Mouse (Mus musculus): ENCODE measurements at regions not wholly inside any gene's neighbourhood (a gene's known extent, or its start where the extent isn't known, plus 50 kb on each side); places are given as distances from the start of the nearest gene placed in this dataset.

DNA sequence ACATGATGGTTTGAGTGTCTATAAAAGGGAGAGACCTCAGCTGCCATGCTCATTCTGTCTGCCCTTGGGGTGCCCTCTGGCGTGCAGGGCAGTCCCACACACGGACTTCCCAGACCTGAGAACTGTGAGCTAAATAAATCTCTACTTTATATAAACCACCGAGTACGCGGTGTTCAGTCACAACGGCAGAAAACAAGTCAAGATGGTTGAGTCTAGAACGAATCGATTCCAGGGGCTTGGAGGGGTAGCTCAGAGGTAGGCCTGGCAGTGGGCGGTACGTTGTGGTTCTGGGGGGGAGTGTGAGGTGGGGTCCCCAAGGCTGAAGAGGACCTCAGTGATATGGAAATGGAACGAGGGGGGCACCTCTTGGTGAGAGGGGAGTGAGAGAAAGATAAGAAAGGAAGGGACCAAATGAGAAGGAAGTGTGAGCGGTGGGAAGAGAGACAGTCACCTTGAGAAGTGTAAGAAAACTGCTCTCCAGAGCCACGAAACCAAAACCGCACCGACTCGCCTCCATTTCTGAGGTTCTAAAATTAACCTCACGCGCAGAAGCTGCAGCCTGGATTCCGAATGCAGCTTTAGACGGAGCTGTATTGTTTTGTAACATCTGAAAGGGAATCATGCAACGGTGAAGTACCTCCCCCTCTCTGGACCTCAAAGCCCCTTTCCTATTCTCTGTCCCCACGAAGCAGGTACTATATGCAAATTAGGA is 117.0 kb downstream of the Mis18a start:
- DNase-seq, result no peak

DNA sequence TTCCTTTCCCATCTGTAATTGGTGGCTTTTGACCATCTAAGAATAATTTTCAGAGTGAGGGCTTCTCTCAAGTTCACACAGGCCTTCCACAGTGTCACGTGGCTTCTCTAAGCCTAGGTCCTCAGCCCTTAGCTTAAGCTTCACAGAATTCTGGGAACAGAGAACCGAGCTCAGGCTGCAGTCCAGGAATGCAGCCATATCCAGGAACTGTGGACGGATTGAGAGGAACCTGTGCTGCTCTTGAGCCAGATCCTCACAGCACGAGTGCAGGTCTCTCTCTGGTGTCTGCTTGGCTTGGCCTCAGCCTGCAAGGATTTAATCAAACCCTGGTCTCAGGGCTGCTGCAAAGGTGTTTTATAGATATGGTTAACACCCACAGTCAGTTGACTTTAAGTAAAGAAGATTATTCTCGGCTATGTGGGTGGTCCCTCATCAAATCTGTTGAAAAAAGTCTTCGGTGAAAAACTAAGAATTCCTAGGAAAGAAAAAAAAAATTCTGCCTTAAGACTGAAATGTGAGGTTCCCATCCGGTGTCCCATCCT is 127.8 kb downstream of the Mis18a start:
- no peak for DNase-seq

- no peak for DNase-seq
Observed at GRCm38 (mm10) chr16:90598727-90599126, 128.5 kb downstream of the Mis18a start.

DNA sequence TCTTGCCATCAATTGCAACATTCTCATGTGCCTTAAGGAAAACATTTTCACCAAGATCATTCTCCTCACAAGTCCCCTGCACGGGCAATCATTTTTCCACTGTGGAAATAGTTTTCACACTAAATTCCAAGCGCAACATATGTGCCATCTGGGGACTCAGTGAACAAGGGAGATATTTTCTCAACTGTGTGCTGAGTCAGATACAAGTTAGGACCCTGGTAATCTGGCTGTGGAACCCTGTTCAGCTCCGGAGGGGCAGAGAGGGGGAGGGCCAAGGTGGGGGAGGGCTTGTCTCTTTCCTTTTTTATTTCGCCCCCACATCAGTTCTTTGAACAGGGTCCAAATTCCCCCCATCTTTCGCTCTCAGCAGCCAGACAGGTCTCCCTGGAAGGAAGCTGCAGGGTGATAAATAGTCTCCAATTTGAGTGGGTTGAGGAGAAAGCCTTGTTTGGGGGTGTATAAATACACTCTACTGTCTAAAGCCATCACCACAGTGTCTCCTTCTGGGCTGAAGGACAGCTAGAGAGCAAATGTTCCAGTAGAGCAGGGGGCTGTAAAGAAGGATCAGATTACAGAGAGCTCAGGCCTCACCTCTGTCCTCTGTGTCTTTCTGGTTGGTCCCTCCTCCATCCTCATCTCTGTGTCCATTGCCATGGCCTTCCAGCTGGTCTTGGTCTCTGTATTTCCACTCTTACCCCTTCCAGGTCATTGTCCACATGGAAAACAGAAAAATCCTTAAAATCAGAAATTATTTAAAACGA is 134.3 kb downstream of the Mis18a start:
- DNase-seq, result no peak

- DNase-seq, result no peak
Observed at GRCm38 (mm10) chr16:90585171-90585570, 142.0 kb downstream of the Mis18a start.

DNA sequence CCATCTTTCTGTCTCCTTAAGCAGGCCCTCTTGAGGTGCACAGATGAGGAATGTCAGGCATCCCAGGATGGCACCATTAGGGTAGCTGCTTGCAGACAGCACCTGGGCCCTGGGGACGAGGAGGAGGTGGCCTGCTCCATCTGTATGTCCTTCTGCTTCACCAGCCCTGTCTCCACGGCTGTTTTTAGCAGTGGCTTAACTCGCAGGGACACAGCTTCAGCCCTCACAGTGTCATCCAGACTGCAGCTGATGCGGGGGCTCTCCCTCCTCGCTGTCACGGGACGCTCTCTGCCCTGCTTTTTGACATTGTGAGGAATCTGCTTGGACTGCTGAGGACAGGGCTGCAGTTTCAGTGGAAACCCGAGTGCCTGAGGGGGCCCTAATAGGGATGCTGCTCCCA is 146.8 kb downstream of the Mis18a start:
- no peak for DNase-seq

DNA sequence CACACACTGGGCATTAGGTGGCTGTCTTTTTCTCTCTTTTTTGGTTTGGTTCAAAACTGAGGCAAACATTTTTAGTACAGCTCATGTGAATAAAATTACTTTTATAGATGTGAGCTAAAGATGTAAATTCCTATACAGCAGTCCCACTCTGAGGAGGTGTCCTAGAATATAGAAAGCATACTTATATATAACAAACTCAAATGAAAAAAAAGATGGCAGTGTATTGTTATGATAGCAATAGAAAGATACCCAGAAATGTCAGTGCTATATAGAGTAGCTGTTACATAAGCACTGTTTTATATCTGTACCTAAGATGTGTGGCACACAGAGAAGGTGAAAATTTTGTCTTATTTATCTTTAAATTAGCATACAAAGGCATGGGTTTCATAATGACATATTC is 156.1 kb downstream of the Mis18a start:
- no peak for DNase-seq

DNA sequence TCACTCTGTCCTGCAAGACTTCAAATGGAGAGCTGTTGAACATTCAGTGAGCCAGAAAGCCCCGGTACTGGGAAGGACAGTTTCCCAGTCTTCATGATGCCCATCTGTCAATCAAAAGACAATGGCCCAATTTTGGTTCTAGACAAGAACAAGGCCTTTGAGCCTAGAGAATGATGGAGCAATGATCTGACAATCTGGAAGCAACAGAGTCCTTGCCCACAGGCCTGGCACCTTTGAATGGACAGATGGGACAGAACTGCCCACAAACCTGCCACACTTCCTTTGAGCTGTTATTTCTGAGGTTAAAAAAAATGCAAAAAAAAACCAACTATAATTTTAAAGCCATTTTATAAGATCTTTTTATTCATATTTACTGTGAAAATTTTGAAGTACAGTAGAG is 157.4 kb downstream of the Mis18a start:
- DNase-seq, result no peak

- no peak for DNase-seq
Observed at GRCm38 (mm10) chr16:90565182-90565581, 162.0 kb downstream of the Mis18a start.

DNA sequence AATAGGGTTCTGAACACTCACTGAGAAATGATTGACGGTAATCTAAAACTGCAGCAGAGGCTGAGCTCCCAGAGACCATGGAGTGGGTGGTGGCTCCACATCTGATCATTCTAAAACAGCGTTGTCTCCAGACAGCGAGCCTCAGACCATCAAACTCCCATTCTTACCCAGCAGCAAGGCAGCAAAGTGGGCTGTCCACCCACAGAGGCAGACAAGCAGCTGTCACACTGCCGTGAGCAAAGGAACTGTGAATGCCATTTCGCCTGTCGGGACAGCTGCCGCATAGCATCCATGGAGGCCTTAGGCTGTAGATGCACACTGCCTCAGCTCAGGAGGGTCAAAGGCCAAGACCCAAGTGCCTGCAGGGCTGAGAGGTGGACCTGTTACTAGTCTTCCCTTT is 167.3 kb downstream of the Hunk start:
- DNase-seq, result no peak

- DNase-seq, result no peak
Observed at GRCm38 (mm10) chr16:90551041-90551440, 165.2 kb downstream of the Hunk start.

DNA sequence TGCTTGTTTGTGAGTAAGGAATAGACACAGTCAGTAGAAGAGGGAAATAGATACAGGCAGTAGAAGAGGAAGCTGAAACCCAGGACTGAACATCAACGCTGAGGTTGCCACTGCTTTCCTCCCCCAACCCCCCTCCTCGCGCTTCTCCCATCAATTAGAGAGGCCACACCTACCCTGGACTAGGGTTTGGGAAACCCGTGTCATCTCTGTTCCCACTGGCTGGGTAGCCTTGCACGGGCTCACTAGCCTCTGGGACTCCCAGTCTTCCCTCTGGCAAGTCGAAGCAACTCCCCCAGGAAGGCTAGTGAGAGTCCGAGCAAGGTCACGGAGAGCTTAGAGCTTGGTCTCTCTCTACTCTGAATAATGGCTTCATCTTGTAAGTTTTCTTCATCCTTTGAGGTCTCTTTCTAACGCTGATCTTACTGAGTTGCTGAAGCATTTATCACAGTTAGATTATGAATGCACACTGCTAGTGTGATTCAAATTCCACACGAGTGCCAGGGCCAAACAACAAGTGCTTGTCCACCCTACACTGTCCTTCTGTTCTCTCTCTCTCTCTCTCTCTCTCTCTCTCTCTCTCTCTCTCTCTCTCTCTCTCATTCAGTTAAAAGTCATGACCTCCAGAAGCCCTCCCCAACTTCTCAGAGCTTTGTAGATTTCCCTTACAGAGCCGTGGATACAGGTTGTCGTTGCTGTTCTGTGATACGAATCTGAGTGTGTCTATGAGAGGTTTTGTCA is 164.4 kb downstream of the Hunk start:
- no peak for DNase-seq

Data from thymus, postnatal 36 days (tissue).